ENCODE assay signal across 9 mouse cellular contexts in genomic region chr11:5114931-5115581, GRCm38 (mm10). TPM values are rescaled to one million over a fixed set of nuclear protein-coding genes. Genes with fewer than 3 reads are reported as not detected.
DNase-seq lines count a peak whose midpoint lies in the region; ATAC-seq and TF ChIP-seq lines count a peak whose summit lies in the region.
"Had no signal": no experiment of that assay in that cellular context is flagged by ENCODE, and none has a peak within 500 bp of the region (broad histone marks: within the 10 kb centered on the region; RNA-seq: fewer than 3 reads in every experiment).

No protein-coding gene starts in this region.

- intact Hi-C loops in heart, postnatal 36 days (cut with DNase I), result loop anchor here (5.0 kb wide), 2 partner anchors 67 to 362 kb away; no protein-coding TSS in a partner anchor

- no peak for TF ChIP-seq POLR2A in lung, adult 2 months (IDR thresholded peaks at IDR 0.05; ENCODE audit: borderline replicate concordance, extremely low read depth, low read depth, low read length)
- 0 out of 2 replicates have a peak, but pooled peaks have one; percentile 18 for TF ChIP-seq POLR2A in thymus, adult 2 months (IDR thresholded peaks at IDR 0.05; ENCODE audit: control insufficient read depth, extremely low read depth, insufficient read depth, low read length, poor library complexity)

- H3K36me3 ChIP-seq in G1E (replicated peaks), result no peaks in the 10 kb centered on the region
- H3K36me3 ChIP-seq in forebrain, postnatal 0 days (ENCODE audit: insufficient read depth), result no peaks in the 10 kb centered on the region
- H3K36me3 ChIP-seq in thymus, adult 2 months (ENCODE audit: control insufficient read depth, insufficient read depth, low read length), result no peaks in the 10 kb centered on the region
- H3K36me3 ChIP-seq: midbrain, embryonic 12.5 days had no signal

- 32% methylated on average over 13 of the region's 13 CpGs for WGBS in forebrain, postnatal 0 days
- 27% methylated on average over 13 of the region's 13 CpGs for WGBS in lung, adult 2 months
- WGBS in thymus, adult 2 months, result 35% methylated on average over 13 of the region's 13 CpGs

- peaks cover 71% of the 10 kb centered on the region for H3K27me3 ChIP-seq in G1E (ENCODE audit: insufficient read depth, low read length)
- no peaks in the 10 kb centered on the region for H3K27me3 ChIP-seq in forebrain, postnatal 0 days (ENCODE audit: insufficient read depth, low read length)
- H3K27me3 ChIP-seq in thymus, adult 2 months (ENCODE audit: control insufficient read depth, insufficient read depth, low read length), result no peaks in the 10 kb centered on the region
- H3K27me3 ChIP-seq: midbrain, embryonic 12.5 days had no signal

- no peak overlapping the region for H3K9ac ChIP-seq in forebrain, postnatal 0 days
- H3K9ac ChIP-seq: midbrain, embryonic 12.5 days had no signal

- peak; percentile 59 for DNase-seq in G1E (ENCODE audit: low spot score)
- DNase-seq in cerebellum, adult 11 months, result peak; percentile 74
- peak; percentile 89 for DNase-seq in forebrain, postnatal 0 days
- peak; percentile 84 to 86 for DNase-seq in heart, postnatal 36 days
- peak; percentile 80 to 93 for DNase-seq in layer of hippocampus, adult 18-20 months (ENCODE audit: low spot score in 2 of 2)
- peak; percentile 89 for DNase-seq in lung, adult 2 months
- DNase-seq in ovary, postnatal 10 days (ENCODE audit: low spot score), result peak; percentile 79
- peak; percentile 94 for DNase-seq in thymus, adult 2 months

- H3K9me3 ChIP-seq in G1E (replicated peaks), result no peaks in the 10 kb centered on the region
- H3K9me3 ChIP-seq in forebrain, postnatal 0 days (ENCODE audit: low read length), result no peaks in the 10 kb centered on the region
- H3K9me3 ChIP-seq: midbrain, embryonic 12.5 days had no signal

- 0 out of 2 replicates have a peak, but pooled peaks have one; percentile 45 for ATAC-seq in G1E (ENCODE audit: extremely low read depth, insufficient number of reproducible peaks, low FRiP score, poor library complexity, severe bottlenecking)
- ATAC-seq in forebrain, postnatal 0 days, result peak; percentile 77

- peak; percentile 100 for TF ChIP-seq CTCF in G1E (IDR thresholded peaks at IDR 0.05; ENCODE audit: low read depth, low read length)
- TF ChIP-seq CTCF in forebrain, postnatal 0 days (IDR thresholded peaks at IDR 0.05; ENCODE audit: low read depth), result peak; percentile 100
- peak; percentile 100 for TF ChIP-seq CTCF in lung, adult 2 months (IDR thresholded peaks at IDR 0.05; ENCODE audit: insufficient read depth, low read length)
- peak; percentile 100 for TF ChIP-seq CTCF in thymus, adult 2 months (IDR thresholded peaks at IDR 0.05; ENCODE audit: borderline replicate concordance, control insufficient read depth, extremely low read depth, insufficient read depth, low read length, poor library complexity)

- H3K4me3 ChIP-seq in G1E (ENCODE audit: low read depth, low read length), result no peak overlapping the region
- H3K4me3 ChIP-seq in forebrain, postnatal 0 days (ENCODE audit: low read depth, low read length), result no peak overlapping the region
- no peak overlapping the region for H3K4me3 ChIP-seq in lung, adult 2 months (replicated peaks; ENCODE audit: extremely low read depth, low read depth, low read length)
- no peak overlapping the region for H3K4me3 ChIP-seq in thymus, adult 2 months (ENCODE audit: control insufficient read depth, insufficient read depth, low read length)
- H3K4me3 ChIP-seq: midbrain, embryonic 12.5 days had no signal

- peaks cover 8% of the 10 kb centered on the region; the same call in 1 of the 2 replicates for H3K4me1 ChIP-seq in G1E (ENCODE audit: insufficient read depth, low read depth, low read length)
- no peaks in the 10 kb centered on the region for H3K4me1 ChIP-seq in forebrain, postnatal 0 days (ENCODE audit: insufficient read depth)
- no peaks in the 10 kb centered on the region for H3K4me1 ChIP-seq in lung, adult 2 months (ENCODE audit: control insufficient read depth, insufficient read depth, low read length)
- peaks cover 22% of the 10 kb centered on the region for H3K4me1 ChIP-seq in thymus, adult 2 months (replicated peaks; ENCODE audit: control insufficient read depth, insufficient read depth, low read length)

- no peak overlapping the region for H3K4me2 ChIP-seq in forebrain, postnatal 0 days (ENCODE audit: low read depth)
- H3K4me2 ChIP-seq: midbrain, embryonic 12.5 days had no signal

- no peak overlapping the region for H3K27ac ChIP-seq in forebrain, postnatal 0 days (ENCODE audit: low read depth, low read length)
- H3K27ac ChIP-seq in thymus, adult 2 months (ENCODE audit: control insufficient read depth, insufficient read depth, low read length), result no peak overlapping the region
- H3K27ac ChIP-seq: midbrain, embryonic 12.5 days had no signal

RNA-seq across cellular contexts. Expression of gene Ewsr1, which starts 16.0 kb away (rescaled TPM):
- total RNA-seq in G1E (2014; fragmentation: Nextera tagmentation) (454 and 476 TPM in 2 replicates), G1E (2017) (527 and 560 TPM in 2 replicates)
- polyA plus RNA-seq in G1E (2012), result 1,012 and 1,154 TPM in 2 replicates
- 271 and 355 TPM in 2 replicates for total RNA-seq in forebrain, postnatal 0 days (2014; rRNA removed)
- 362 and 390 TPM in 2 replicates for polyA plus RNA-seq in forebrain, postnatal 0 days (2015; fragmentation: Nextera tagmentation; extraction: Ambion mirVana)
- 10 to 100 TPM; 85.9 to 93.8 TPM for total RNA-seq in heart, postnatal 36 days (2021)
- total RNA-seq in layer of hippocampus, adult 18-20 months (2021), result 100 to 1,000 TPM; 299 to 320 TPM
- 255 and 420 TPM in 2 replicates for polyA plus RNA-seq in lung, adult 2 months (2012; rRNA removed)
- 1,137 and 1,289 TPM in 2 replicates for polyA plus RNA-seq in thymus, adult 2 months (2012; rRNA removed)

RNA-seq across cellular contexts. Expression of gene Rhbdd3, which starts 16.3 kb away (rescaled TPM):
- 9.7 and 10.9 TPM in 2 replicates for total RNA-seq in G1E (2014; fragmentation: Nextera tagmentation)
- total RNA-seq in G1E (2017), result 19.4 and 21.1 TPM in 2 replicates
- polyA plus RNA-seq in G1E (2012), result 37.2 and 42.8 TPM in 2 replicates
- 31.0 and 34.5 TPM in 2 replicates for total RNA-seq in forebrain, postnatal 0 days (2014; rRNA removed)
- 33.3 and 36.6 TPM in 2 replicates for polyA plus RNA-seq in forebrain, postnatal 0 days (2015; fragmentation: Nextera tagmentation; extraction: Ambion mirVana)
- total RNA-seq in heart, postnatal 36 days (2021), result 10 to 100 TPM; 21.0 to 28.1 TPM
- total RNA-seq in layer of hippocampus, adult 18-20 months (2021), result 10 to 100 TPM; 20.8 to 21.8 TPM
- 16.3 and 18.8 TPM in 2 replicates for polyA plus RNA-seq in lung, adult 2 months (2012; rRNA removed)
- polyA plus RNA-seq in thymus, adult 2 months (2012; rRNA removed), result 28.6 and 31.3 TPM in 2 replicates

RNA-seq across cellular contexts. Expression of gene Emid1, which starts 37.0 kb away (rescaled TPM):
- total RNA-seq in G1E (2014; fragmentation: Nextera tagmentation) (not detected in 2 replicates), G1E (2017) (0.16 TPM in 1 of 2 replicates, not detected in the other)
- not detected in 2 replicates for polyA plus RNA-seq in G1E (2012)
- total RNA-seq in forebrain, postnatal 0 days (2014; rRNA removed), result 16.4 and 22.8 TPM in 2 replicates
- polyA plus RNA-seq in forebrain, postnatal 0 days (2015; fragmentation: Nextera tagmentation; extraction: Ambion mirVana), result 28.5 and 34.2 TPM in 2 replicates
- 1 to 10 TPM; 2.1 to 3.8 TPM for total RNA-seq in heart, postnatal 36 days (2021)
- total RNA-seq in layer of hippocampus, adult 18-20 months (2021), result 1 to 10 TPM; 3.3 to 3.7 TPM
- polyA plus RNA-seq in lung, adult 2 months (2012; rRNA removed), result 31.4 and 40.2 TPM in 2 replicates
- polyA plus RNA-seq in thymus, adult 2 months (2012; rRNA removed), result 56.7 and 74.0 TPM in 2 replicates

RNA-seq across cellular contexts. Expression of gene Gas2l1, which starts 49.9 kb away (rescaled TPM):
- total RNA-seq in G1E (2014; fragmentation: Nextera tagmentation) (29.4 and 32.1 TPM in 2 replicates), G1E (2017) (18.2 and 22.1 TPM in 2 replicates)
- 103 and 113 TPM in 2 replicates for polyA plus RNA-seq in G1E (2012)
- total RNA-seq in forebrain, postnatal 0 days (2014; rRNA removed), result 25.9 and 30.7 TPM in 2 replicates
- polyA plus RNA-seq in forebrain, postnatal 0 days (2015; fragmentation: Nextera tagmentation; extraction: Ambion mirVana), result 18.7 and 23.3 TPM in 2 replicates
- 10 to 100 TPM; 17.5 to 18.7 TPM for total RNA-seq in heart, postnatal 36 days (2021)
- total RNA-seq in layer of hippocampus, adult 18-20 months (2021), result 100 to 1,000 TPM in 1 of 2 experiments, 10 to 100 TPM in 1; 96.6 to 106 TPM
- polyA plus RNA-seq in lung, adult 2 months (2012; rRNA removed), result 99.7 and 124 TPM in 2 replicates
- 24.9 and 27.3 TPM in 2 replicates for polyA plus RNA-seq in thymus, adult 2 months (2012; rRNA removed)

RNA-seq across cellular contexts. Expression of gene Rasl10a, which starts 57.1 kb away (rescaled TPM):
- total RNA-seq in G1E (2014; fragmentation: Nextera tagmentation) (not detected in 2 replicates), G1E (2017) (0.55 TPM in 1 of 2 replicates, not detected in the other)
- polyA plus RNA-seq in G1E (2012), result 0.37 and 0.47 TPM in 2 replicates
- total RNA-seq in forebrain, postnatal 0 days (2014; rRNA removed), result 2.3 and 6.8 TPM in 2 replicates
- 4.5 and 5.3 TPM in 2 replicates for polyA plus RNA-seq in forebrain, postnatal 0 days (2015; fragmentation: Nextera tagmentation; extraction: Ambion mirVana)
- 1 to 10 TPM; 5.1 to 9.5 TPM for total RNA-seq in heart, postnatal 36 days (2021)
- total RNA-seq in layer of hippocampus, adult 18-20 months (2021), result 100 to 1,000 TPM in 1 of 2 experiments, 10 to 100 TPM in 1; 88.1 to 109 TPM
- 6.2 and 6.9 TPM in 2 replicates for polyA plus RNA-seq in lung, adult 2 months (2012; rRNA removed)
- 5.1 and 6.5 TPM in 2 replicates for polyA plus RNA-seq in thymus, adult 2 months (2012; rRNA removed)
